Mouse (Mus musculus) erythroblast, embryonic 14.5 days (primary cell): ENCODE results near the gene 9130409I23Rik. TPM values are rescaled to one million over a fixed set of nuclear protein-coding genes. Genes with fewer than 3 reads are reported as not detected.

Source experiments
- H3K27me3 ChIP-seq: 2 replicates; pipeline ENCODE4 v1.6.1; 2012; ENCODE audit warnings: inconsistent platforms; ENCODE audit not compliant: control insufficient read depth
- H3K36me3 ChIP-seq: 2 replicates; pipeline ENCODE4 v1.6.1; 2012; ENCODE audit warnings: mild to moderate bottlenecking, inconsistent platforms; ENCODE audit not compliant: control insufficient read depth
- H3K4me1 ChIP-seq: 2 replicates; pipeline ENCODE4 v1.6.1; 2012; ENCODE audit warnings: inconsistent platforms; ENCODE audit not compliant: control insufficient read depth
- H3K4me3 ChIP-seq: replicated peaks from 2 replicates; pipeline ENCODE3; 2012; ENCODE audit warnings: moderate library complexity, mild to moderate bottlenecking, inconsistent platforms
- H3K9me3 ChIP-seq: 2 replicates; pipeline ENCODE4 v1.6.1; 2012; ENCODE audit warnings: low read length, inconsistent platforms, mixed read lengths; ENCODE audit not compliant: control insufficient read depth
- GATA1 ChIP-seq: IDR thresholded peaks from 2 replicates; pipeline ENCODE4 v1.6.1; 2012; ENCODE audit warnings: low read length, inconsistent platforms, mixed read lengths
- TAL1 ChIP-seq: IDR thresholded peaks from 3 replicates; pipeline ENCODE4 v1.6.1; 2012; ENCODE audit warnings: low read length, inconsistent platforms, mixed read lengths
- polyA plus RNA-seq: library from polyadenylated mRNA; stranded (reverse); fragments of >175 nt; gene quantifications from 2 replicates; pipeline ENCODE4 v1.2.3, GENCODE M21; 2012

The 9130409I23Rik gene
- not detected in 2 replicates for polyA plus RNA-seq

DNA sequence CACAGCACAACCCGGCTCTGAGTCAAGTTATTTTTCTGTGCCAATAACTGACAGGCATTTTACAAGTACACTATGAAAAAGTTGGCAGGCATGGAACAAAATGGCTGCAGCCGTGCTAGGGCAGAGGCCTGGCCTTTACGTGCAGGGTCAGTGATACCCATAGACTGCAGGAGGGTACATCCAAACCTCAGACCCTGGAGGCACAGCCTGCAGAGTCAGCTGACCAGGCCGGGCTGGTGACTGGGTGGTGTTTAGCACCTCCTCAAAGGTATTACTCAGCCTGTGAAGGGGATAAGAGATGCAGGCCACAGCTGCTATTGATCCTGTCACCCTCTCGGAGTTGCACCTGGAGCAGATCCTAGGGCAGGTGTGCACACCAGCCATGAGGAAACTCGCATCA, at the start of gene 9130409I23Rik:
9130409I23Rik (plus strand) TSS at position 301 of the 400 bp plus-strand sequence.
- TF ChIP-seq TAL1 (no peak), GATA1 (no peak)
- H3K9me3 ChIP-seq, result no peaks in the 10 kb centered on the region
- no peaks in the 10 kb centered on the region; the same call in 1 of the 2 replicates for H3K27me3 ChIP-seq
- H3K4me3 ChIP-seq, result no peak within 1 kb of the TSS
- H3K36me3 ChIP-seq, result no peaks in the 10 kb centered on the region
- H3K4me1 ChIP-seq, result no peaks in the 10 kb centered on the region

DNA sequence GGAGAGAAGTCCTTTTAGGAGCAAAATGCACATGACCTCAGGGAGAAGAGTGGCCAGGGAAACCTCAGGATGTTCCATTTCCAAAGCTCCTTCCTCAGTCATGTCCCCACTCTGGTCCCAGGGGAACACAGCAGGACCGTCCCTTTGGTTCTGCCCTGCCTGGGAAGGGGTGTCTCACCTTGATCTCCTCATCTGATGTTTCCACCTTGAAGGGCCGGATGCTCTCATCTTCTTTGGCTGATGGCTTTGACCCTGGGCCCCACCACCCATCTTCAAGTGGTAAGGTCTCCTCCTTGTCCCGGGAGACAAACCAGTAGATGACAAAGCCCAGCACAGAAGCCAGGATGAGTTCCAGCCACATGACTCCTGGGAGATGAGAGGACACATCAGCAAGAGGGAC, 49.4 kb upstream of the 9130409I23Rik start:
- H3K36me3 ChIP-seq, result no peaks in the 10 kb centered on the region
- H3K9me3 ChIP-seq, result no peaks in the 10 kb centered on the region
- no peaks in the 10 kb centered on the region for H3K4me1 ChIP-seq
- H3K27me3 ChIP-seq, result peaks cover 5% of the 10 kb centered on the region
- H3K4me3 ChIP-seq, result no peak overlapping the region
- no peak for TF ChIP-seq GATA1
- TF ChIP-seq TAL1, result no peak

DNA sequence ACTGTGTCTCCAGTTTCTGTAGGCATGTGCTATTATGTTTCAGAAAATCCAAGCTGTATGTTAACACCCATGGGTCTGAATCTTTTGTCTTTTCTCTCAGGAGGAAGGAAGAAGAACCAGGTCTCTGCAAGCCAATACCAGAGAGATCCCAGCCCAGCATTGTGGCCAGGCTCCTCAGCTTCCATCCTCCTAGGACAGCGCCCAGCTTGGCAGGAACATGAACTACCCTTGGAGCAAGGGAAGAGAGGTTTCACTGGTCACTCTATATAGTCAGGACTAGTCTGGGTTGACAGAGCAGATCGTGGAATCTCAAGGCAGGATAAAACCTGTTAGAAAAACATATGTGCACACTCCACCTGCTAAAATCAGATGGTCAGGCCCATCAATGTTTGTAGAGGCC, 47.2 kb upstream of the 9130409I23Rik start:
- TF ChIP-seq TAL1 (no peak), GATA1 (no peak)
- H3K36me3 ChIP-seq, result no peaks in the 10 kb centered on the region
- H3K4me3 ChIP-seq, result no peak overlapping the region
- H3K9me3 ChIP-seq, result no peaks in the 10 kb centered on the region
- peaks cover 2% of the 10 kb centered on the region; the same call in 1 of the 2 replicates for H3K27me3 ChIP-seq
- H3K4me1 ChIP-seq, result no peaks in the 10 kb centered on the region

DNA sequence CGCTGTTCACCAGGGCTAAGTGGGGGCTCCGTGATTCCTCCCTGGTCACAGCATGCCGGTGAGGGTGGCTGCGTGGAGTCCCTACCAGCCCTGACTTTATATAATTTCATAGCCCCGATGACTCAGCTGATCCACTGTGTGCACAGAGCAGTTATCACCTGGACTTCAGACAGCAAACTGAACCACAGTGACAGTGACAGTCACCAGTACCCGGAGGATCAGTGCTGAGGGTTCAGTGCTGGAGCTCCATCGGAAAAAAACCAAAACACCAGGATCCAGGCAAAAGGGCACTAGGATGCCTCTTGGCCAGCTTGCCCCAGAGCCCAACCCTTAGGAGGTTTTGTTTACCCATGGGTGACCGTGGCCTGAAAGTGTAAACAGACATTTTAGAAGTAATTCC, 45.7 kb upstream of the 9130409I23Rik start:
- Histone ChIP-seq H3K27me3 (peaks cover 2% of the 10 kb centered on the region; the same call in 1 of the 2 replicates), H3K36me3 (no peaks in the 10 kb centered on the region), H3K9me3 (no peaks in the 10 kb centered on the region), H3K4me3 (no peak overlapping the region), H3K4me1 (peaks cover 1% of the 10 kb centered on the region; the same call in 1 of the 2 replicates)
- TF ChIP-seq TAL1 (no peak), GATA1 (no peak)

DNA sequence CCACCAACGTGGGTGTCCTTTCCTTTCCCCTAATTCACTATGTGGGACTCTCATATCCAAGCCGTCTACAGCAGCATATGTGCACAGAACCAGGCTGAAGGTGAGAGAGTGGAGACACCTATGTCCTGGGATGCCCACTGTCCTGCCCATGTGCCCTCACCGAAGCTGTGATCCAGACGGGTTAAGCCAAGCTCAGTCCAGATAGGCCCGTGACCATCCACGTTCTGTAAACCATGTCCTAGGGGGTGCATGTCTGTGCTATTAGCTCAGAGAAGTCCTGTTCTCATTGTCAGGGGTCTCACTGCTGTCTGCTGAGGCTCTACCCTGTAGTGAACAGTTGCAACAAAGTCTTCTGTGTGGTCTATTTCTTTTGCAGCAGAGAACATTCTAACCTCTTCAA, 43.2 kb upstream of the 9130409I23Rik start:
- peaks cover 1% of the 10 kb centered on the region; the same call in 1 of the 2 replicates for H3K4me1 ChIP-seq
- no peak for TF ChIP-seq GATA1
- no peak for TF ChIP-seq TAL1
- H3K27me3 ChIP-seq, result peaks cover 6% of the 10 kb centered on the region
- no peaks in the 10 kb centered on the region for H3K36me3 ChIP-seq
- H3K9me3 ChIP-seq, result no peaks in the 10 kb centered on the region
- no peak overlapping the region for H3K4me3 ChIP-seq

DNA sequence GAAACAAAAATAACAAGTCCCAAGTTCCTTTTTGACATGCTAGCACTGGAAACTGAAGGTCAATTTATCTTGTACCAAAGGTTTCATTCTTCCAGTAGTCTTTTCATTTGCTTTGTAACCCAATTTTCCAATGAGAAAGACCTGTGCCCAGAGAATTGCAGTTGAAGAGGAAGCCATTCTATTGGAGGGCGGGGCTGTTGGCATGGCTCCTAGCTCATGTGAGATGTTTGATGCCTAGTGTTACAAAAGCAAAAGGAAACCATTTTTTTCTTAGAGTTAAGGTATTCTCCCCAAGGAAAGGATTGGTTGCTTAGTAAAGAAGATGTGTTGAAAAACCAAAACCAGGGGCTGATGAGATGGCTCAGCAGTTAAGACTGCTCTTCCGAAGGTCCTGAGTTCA, 42.8 kb upstream of the 9130409I23Rik start:
- no peaks in the 10 kb centered on the region for H3K9me3 ChIP-seq
- no peak for TF ChIP-seq GATA1
- no peak for TF ChIP-seq TAL1
- no peaks in the 10 kb centered on the region for H3K36me3 ChIP-seq
- peaks cover 6% of the 10 kb centered on the region for H3K27me3 ChIP-seq
- H3K4me3 ChIP-seq, result no peak overlapping the region
- peaks cover 1% of the 10 kb centered on the region; the same call in 1 of the 2 replicates for H3K4me1 ChIP-seq

DNA sequence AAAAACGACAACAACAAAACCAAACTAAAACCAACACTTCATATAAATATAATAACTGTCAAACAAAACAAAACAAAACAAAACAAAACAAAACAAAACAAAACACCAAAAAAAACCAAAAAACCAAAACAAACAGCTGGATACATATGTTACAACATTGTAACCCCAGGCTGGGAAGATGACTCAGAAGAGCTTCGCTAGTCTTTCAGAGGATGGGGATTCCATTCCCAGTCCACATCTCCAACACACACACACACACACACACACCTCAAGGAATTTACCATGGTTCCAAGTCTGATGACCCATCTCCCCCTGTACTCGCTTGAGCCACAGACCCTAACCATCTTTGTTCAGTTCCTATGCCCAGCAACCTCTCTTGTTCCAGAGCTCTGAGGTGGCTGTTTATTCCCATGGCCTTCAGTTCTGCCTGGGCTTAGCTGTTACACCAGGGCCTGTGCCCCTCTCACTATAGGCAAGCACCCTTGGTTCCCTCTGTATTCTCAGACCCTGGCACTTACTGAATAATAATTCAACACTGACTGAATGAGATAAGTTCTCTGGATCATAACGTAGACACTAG, 41.9 kb upstream of the 9130409I23Rik start:
- H3K27me3 ChIP-seq, result peaks cover 11% of the 10 kb centered on the region
- H3K9me3 ChIP-seq, result no peaks in the 10 kb centered on the region
- H3K4me3 ChIP-seq, result no peak overlapping the region
- H3K36me3 ChIP-seq, result no peaks in the 10 kb centered on the region
- TF ChIP-seq TAL1 (no peak), GATA1 (no peak)
- peaks cover 1% of the 10 kb centered on the region; the same call in 1 of the 2 replicates for H3K4me1 ChIP-seq

DNA sequence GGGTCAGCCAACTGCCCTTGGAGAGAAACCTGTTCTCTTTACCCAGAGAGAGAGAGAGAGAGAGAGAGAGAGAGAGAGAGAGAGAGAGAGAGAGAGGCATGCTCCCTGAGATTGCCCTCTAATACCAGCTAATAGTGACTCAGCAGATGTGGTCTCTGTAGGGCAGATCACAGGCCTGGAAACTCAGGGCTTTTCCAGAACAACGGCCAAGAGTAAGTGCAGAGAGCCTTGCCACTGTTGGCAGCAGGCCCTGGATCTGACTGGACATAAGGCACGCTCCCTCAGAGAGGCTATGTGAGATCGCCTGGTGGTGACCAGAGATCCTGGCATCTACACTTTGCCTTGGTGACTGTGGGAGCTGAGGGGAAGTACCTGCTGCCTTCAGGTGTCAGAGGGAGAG, 41.3 kb upstream of the 9130409I23Rik start:
- Histone ChIP-seq H3K9me3 (no peaks in the 10 kb centered on the region), H3K4me3 (no peak overlapping the region), H3K36me3 (no peaks in the 10 kb centered on the region), H3K27me3 (peaks cover 17% of the 10 kb centered on the region), H3K4me1 (peaks cover 1% of the 10 kb centered on the region; the same call in 1 of the 2 replicates)
- TF ChIP-seq TAL1, result no peak
- no peak for TF ChIP-seq GATA1

DNA sequence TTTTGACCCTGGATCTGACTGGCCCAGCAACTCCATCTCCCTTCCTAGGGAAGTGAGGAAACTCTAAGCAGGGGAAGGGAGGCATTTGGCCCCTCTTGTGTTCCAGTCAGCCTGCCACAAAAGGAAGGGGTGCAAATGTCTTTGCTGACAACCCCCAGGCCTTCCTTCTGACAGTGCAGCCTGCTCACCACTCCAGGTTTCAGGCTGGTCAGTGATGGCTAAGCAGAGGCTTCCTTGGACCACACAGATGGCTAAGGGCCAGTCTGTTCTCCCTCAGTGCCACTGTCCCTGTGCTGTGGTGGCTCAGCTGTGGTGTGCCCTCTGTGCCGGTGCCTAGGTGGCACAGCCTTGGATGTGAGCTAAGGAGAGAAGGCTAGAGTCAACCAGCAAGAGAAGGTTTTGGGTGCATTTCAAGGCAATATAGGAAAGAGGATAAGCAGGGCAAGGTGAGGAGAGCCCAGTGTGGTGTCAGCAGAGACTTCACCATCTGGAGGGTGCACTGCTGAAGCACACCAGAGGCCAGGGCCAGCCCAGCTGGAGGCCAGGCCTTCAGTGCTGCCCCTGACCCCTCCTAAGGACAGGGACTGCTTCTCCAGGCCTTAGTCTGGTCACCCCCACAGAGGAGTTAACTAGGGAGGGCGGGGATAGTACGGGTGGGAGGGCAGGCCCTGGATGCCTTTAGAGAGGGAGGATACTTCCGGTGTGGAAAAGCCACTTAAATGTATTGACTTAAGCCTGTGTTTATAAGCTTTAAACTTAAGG, 40.7 kb upstream of the 9130409I23Rik start:
- Histone ChIP-seq H3K27me3 (peaks cover 23% of the 10 kb centered on the region), H3K36me3 (no peaks in the 10 kb centered on the region), H3K9me3 (no peaks in the 10 kb centered on the region), H3K4me3 (no peak overlapping the region), H3K4me1 (peaks cover 1% of the 10 kb centered on the region; the same call in 1 of the 2 replicates)
- TF ChIP-seq GATA1, result no peak
